Mouse (Mus musculus) lung, adult 2 months (tissue): Measurements from ENCODE around the gene Slco3a1.

Experiments
- CTCF ChIP-seq: fragments of 200-500 bp; IDR thresholded peaks from 2 replicates; pipeline ENCODE4 v1.5.1; 2011; ENCODE audit warnings: mild to moderate bottlenecking, low read length, control low read depth; ENCODE audit not compliant: insufficient read depth
- POLR2A ChIP-seq: fragments of 200-500 bp; IDR thresholded peaks from 2 replicates; pipeline ENCODE4 v1.6.1; 2011; ENCODE audit warnings: low read depth, mild to moderate bottlenecking, control low read depth, low read length, borderline replicate concordance; ENCODE audit errors: extremely low read depth

- TF ChIP-seq CTCF (no peak), POLR2A (no peak)
Observed at GRCm38 (mm10) chr7:74493775-74494174, 60.8 kb downstream of the Slco3a1 start.
